Mouse (Mus musculus) left cerebral cortex, adult 2 months (tissue): ENCODE data around the gene Slc28a1. TPM values are rescaled to one million over a fixed set of nuclear protein-coding genes. Genes with fewer than 3 reads are reported as not detected.
A peak's percentile ranks its signal among the peaks of the same experiment; 100 is the strongest.
"Not testable (repeated sequence)": the region's sequence is repeated elsewhere in the genome, so short reads cannot be mapped to it uniquely, and the experiment has no call there.

ENCODE experiments used
- DNase-seq, 2 experiments: peaks; one replicate each; pipeline ENCODE4 v3.0.0; 2021 to 2022; ENCODE audit warnings: low spot score in 2 of 2, mixed read lengths in 1 of 2; ENCODE audit errors: extremely low spot score in 1 of 2
- H3K27ac ChIP-seq: fragments of 200-600 bp; 2 replicates; pipeline ENCODE4 v1.8.1; 2022
- H3K4me3 ChIP-seq: fragments of 200-600 bp; 2 replicates; pipeline ENCODE4 v1.8.1; 2022
- CTCF ChIP-seq: fragments of 200-600 bp; IDR thresholded peaks from 2 replicates; pipeline ENCODE4 v1.8.1; 2022; ENCODE audit warnings: antibody characterized with exemption, mild to moderate bottlenecking, moderate library complexity
- intact Hi-C: fragments of 180-260 bp; cut with DNase I; formaldehyde crosslinking; loops from one replicate; pipeline ENCODE4 v1.15.1; 2025
- total RNA-seq, 2 experiments: library from RNA; stranded (reverse); gene quantifications; 2 replicates each; pipeline ENCODE4 v1.2.3; 2021

The Slc28a1 gene
- total RNA-seq, 2 experiments from 2014 or later: 0.11 to 0.23 TPM

DNA sequence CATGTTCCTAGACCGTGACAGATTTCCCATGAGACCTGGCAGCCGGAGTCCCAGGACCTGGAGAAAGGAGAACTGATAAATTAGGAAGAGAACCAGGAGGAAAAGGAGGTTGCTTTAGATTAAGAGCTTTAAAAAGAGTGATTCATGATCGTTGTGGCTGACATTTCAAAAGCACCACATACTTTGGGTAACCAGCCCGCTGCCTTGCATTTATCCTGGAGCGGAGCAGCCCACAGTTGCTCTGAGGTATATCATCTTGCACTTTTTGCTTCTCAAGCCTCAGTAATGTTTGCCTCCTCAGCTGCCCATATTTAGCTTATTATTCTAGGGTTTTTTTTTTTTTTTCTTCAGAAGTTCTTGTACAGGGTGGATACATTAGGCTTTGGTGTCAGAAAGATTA, 87.8 kb downstream of the Slc28a1 start:
- H3K27ac ChIP-seq: no peak overlapping the region
- H3K4me3 ChIP-seq: no peak overlapping the region
- no peak for TF ChIP-seq CTCF
- intact Hi-C loops: no loop called here
- no peak for DNase-seq

DNA sequence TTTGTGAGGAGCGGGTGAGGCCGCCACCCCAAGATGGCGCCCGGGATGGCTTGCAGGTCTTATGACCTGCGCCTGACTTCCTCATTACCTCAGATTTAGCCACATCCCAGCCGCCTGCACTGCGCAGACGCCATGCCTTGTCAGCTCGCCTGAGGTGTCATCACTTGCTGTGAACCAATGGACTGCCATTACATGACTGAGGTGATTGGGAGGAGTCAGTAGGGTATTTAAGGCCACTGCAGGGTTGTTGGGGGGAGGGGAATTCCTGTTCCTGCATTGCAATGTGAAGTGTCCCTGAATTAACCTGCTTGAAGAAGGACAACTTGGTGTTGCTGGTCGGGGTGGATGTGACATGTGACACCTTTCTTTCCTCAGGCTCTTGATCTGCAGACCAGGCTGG, 89.0 kb downstream of the Slc28a1 start:
- DNase-seq, intact Hi-C loops, H3K4me3 ChIP-seq, H3K27ac ChIP-seq: not testable (repeated sequence)

DNA sequence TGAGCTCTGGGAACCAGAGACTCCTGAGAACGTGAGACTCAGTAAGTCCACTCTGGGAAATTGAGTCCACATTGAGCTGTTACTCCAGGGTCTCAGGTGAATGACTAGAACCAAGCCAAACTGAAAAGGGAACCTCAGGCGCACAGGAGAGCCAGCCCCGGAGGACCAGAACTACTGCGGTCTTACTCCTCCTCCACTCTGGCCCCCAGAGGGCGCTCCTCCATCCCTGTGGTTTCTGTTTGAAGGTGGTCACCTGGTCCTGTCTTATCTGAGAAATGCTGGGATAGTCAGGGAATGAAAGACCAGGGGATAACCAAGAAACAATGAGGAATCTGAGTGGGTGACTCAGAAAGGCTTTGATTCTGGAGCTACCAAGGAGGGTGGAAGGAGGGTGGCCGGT, 94.3 kb downstream of the Slc28a1 start:
- no peak overlapping the region for H3K4me3 ChIP-seq
- peak; percentile 41 to 51 for DNase-seq
- intact Hi-C loops: loop anchor here (2.0 kb wide), 1 partner anchor 134 kb away; no protein-coding TSS in a partner anchor
- peak; percentile 77 for TF ChIP-seq CTCF
- no peak overlapping the region for H3K27ac ChIP-seq

DNA sequence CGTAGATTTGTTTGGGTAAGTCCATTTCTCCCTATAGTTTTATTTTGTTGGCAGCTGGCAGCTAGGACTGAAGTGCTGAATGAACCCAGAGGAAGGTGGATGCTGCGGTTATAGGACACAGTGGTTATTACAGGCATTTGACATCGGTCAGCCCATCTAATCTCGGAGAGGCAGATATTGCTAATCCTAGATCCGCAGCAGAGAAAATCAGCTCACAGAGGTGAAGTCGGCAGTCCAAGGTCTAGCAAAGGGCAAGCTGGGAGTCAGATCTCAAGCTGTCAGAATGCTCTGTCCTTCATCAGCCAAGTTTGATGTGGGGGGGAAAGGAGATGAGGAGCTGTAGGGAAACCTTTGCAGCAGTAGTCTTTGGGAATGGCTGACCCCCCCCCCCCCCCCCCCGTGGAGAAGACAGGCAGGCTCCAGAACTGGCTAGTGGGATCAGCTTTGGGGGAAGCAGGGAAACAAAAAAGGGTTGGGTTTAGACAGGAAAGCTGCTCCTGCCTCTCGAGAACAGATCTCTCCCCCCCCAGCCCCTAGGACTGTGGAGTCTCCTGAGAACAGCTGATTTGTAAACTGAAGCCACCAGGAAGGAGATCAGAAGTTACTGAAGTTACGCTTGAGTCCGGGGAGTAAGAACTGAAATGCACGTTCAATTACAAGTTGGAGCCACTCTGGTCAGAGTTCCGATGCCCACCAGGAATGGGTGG, 95.5 kb downstream of the Slc28a1 start:
- Histone ChIP-seq H3K27ac (no peak overlapping the region), H3K4me3 (no peak overlapping the region)
- intact Hi-C loops: loop anchor here (2.0 to 5.0 kb wide), 2 partner anchors 92 to 133 kb away; no protein-coding TSS in a partner anchor
- DNase-seq: no peak
- TF ChIP-seq CTCF: no peak

DNA sequence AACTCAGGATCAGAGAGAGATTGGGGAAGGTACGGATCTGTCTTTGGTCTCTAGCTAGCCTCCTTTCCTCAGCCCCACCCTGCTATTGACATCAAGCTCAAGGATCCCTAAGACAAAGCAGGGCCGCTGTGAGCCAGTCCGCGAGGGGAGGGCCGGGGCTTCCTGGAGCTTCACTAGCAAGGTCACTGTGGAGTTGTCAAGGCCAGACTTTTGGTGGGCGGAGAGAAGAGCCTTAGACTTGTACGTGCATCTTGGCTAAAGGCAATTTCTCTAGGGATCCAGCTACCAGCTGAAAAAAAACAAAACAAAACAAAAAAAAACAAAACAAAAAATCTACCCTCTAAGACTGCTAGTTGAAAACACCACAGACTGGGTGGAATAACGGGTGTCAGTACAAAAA, 97.2 kb downstream of the Slc28a1 start:
- Histone ChIP-seq H3K27ac (peak overlapping the region; percentile 83), H3K4me3 (no peak overlapping the region; the same call in 1 of the 2 replicates)
- DNase-seq: no peak
- TF ChIP-seq CTCF: no peak
- intact Hi-C loops: loop anchor here (5.0 kb wide), 1 partner anchor 91 kb away; no protein-coding TSS in a partner anchor

DNA sequence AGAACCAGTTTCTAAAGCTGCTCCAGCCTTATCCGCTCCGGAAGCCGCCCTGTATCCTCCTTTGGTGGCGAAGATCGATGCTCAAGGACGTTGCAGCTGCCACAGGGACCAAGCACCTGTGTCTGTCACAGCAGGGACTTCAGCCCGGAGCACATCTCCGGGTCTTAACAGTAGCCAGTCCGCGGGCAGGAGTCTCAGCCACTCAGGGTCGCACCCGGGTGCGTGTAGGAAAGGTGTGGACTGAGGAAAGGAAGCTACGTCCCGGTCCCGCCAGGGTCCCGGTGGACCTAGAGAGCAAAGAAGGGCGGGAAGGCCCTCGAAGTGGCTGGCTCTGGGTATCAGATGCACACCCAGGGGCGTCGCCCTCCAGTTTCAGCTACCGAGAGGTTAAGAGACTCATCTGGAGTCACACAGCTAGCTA, 97.7 kb downstream of the Slc28a1 start:
- Histone ChIP-seq H3K27ac (peak overlapping the region; percentile 83), H3K4me3 (peak overlapping the region; percentile 49)
- intact Hi-C loops: loop anchor here (5.0 kb wide), 1 partner anchor 90 kb away; no protein-coding TSS in a partner anchor
- TF ChIP-seq CTCF: no peak
- peak in 1 of 2 experiments; percentile 23 for DNase-seq

DNA sequence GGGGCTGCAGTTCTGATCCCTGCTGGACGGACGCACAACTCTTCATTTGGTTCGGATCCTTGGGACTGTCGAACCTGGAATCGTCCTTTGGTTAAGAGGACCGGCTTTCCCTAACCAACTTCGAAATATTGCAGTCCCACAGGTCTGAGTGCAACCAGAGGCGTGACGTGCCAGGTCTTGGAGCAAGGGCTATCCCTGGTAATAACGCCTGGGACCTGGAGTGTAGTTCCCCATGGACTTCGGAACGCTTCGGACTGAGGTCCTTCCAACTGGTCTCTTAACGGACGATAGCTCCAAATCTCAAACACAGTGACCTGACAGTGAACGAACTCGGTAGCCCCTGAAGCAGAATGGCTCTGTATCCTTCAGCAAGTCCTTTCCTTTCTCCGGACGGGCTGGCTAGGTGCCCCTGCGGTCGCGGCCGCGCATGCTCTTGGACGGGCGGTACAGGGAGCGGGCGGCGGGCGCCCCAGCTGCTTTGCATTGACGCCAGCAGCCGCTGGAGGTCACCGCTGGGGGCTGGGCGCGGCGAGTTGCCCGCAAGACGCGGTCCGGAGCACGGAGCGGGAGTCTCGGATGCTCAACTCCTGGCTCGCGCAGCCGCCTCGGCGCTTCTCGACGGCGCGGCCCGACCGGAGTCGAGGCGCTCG, 98.2 kb downstream of the Slc28a1 start:
- Histone ChIP-seq H3K4me3 (peak overlapping the region; percentile 49), H3K27ac (peak overlapping the region; percentile 83)
- peak; percentile 36 for TF ChIP-seq CTCF
- intact Hi-C loops: loop anchor here (5.0 kb wide), 1 partner anchor 89 kb away; no protein-coding TSS in a partner anchor
- DNase-seq: peak; percentile 80 to 82

DNA sequence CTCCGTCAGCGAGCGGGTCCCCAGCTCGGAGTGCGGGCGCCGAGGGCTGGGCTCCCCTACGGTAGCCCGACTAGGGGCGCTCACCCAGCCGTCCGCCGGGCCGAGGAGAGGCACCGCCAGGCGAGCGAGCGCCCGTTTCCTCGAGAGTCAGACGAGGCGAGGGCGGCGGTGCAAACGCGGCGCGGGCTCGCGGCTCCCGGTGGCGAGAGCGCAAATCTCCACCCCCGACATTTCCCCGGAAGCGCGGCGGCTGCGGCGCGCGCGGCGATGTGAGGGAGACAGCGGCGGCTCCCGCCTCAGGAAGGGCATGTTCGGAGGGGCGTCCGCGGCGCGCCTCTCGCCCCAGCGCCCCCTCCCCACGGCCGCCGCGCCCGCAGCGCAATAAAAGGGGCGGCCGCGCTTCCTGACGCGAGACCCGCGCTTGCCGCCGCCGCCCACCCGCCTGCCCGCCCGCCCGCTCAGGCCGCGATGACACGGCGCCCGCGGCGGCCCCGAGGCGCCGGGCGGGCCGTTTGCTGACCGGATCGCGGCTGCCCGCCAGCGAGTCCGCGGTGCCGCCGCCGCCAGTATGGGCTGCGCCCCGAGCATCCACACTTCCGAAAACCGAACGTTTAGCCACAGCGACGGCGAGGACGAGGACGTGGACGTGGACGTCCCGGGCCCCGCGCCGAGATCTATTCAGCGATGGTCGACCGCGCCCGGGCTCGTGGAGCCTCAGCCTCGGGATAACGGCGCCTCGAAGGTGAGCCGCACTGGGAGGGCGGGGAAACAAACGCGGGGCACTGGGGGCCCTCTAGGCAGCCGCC, 99.0 kb downstream of the Slc28a1 start, which contains the start of gene Pde8a:
Gene Pde8a, plus strand, starts transcription at position 250 of the 806 bp plus-strand sequence.
- intact Hi-C loops: loop anchor here (5.0 kb wide), 1 partner anchor 89 kb away; no protein-coding TSS in a partner anchor
- Histone ChIP-seq H3K4me3 (peak within 1 kb of the TSS; percentile 49), H3K27ac (peak within 1 kb of the TSS; percentile 83)
- no peak for TF ChIP-seq CTCF
- DNase-seq: no peak

DNA sequence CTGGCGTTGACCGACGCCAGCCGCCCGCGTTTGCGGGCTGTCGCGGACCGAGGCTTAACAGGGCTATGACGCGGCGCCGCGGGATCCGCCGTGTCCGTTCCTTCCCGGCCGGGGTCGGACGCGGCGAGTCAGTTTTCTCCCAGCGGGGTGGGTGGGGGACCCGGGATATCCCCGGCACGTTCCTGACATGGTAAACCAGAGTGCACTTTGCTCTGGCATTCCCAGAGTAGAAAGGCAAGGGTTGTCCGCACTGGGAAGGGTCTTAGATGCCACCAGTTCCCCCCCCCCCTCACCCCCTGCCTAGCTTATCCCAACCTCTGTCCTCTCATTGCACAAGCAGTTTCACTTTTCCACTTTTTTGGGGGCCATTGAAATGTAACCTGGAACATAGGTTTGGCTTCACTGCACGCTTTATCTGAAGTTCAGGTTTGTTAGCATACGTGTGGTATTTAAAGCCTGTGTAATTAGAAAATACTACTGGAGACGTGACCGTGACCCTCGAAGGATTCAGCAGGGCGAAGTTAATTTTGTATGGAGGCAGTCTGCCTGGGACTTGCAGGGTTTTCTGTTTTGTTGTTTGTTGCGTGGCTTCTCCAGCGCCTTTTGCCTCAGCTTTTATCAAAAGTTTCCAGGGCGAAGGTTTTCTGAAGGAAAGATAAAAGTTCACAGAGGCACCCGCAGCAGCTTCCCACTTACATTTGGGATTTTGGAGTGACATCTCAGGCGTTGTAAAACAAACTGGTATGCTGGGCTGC, 99.7 kb downstream of the Slc28a1 start:
- peak overlapping the region; percentile 59 for H3K27ac ChIP-seq
- peak overlapping the region; percentile 49 for H3K4me3 ChIP-seq
- intact Hi-C loops: loop anchor here (5.0 kb wide), 1 partner anchor 88 kb away; no protein-coding TSS in a partner anchor
- no peak for DNase-seq
- no peak for TF ChIP-seq CTCF

DNA sequence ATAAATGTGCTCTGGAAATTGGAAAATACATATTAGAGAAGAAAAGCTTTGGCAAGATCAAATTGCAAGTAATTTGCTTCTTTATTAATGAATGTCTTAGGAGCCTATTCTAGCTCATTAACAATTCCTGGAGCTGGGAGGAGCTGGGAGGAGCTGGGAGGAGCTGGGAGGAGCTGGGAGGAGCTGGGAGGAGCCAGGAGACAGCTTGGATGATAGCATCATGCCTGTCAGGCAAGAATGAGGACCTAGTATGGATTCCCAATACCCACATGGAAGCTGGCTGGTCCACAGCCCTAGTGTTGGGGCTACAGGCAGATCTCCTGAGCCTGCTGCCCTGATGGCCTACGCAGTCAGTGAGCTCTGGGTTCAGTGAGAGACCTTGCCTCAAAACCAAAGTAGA, 101.4 kb downstream of the Slc28a1 start:
- TF ChIP-seq CTCF: no peak
- intact Hi-C loops: no loop called here
- no peak overlapping the region for H3K4me3 ChIP-seq

DNA sequence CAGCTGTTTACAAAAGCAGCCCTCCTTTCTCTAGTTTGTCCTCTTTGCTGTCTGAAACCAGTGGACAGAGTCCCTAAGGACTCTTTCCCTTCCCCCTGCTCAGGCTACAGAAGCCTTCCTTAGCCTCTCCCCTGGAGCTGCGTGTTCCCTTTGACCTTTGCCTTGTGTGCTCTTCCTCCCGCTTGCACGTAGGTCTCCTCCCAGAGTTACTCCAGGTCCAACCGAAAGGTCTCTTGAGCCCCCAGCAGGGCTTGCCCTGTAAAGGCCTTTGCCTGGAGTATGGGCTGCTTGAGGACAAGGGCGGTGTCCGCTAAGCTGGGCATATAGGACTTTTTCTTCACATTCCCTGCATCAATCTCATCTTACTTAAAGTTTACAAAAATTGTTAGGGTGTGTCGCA, 104.7 kb downstream of the Slc28a1 start:
- Histone ChIP-seq H3K4me3 (no peak overlapping the region), H3K27ac (no peak overlapping the region)
- intact Hi-C loops: no loop called here
- TF ChIP-seq CTCF: no peak
- no peak for DNase-seq

More for the DNA sequence above, 101.4 kb downstream of the Slc28a1 start:
- no peak for DNase-seq
- no peak overlapping the region for H3K27ac ChIP-seq

Other genes starting within 250 kb of the Slc28a1 start
- 10 to 100 TPM; 23.3 to 25.6 TPM for gene Wdr73, start 213.5 kb upstream of the Slc28a1 start, total RNA-seq
- gene Nmb, start 209.7 kb upstream of the Slc28a1 start, total RNA-seq: 1 to 10 TPM; 4.5 to 6.7 TPM
- gene Sec11a, start 167.0 kb upstream of the Slc28a1 start, total RNA-seq: 10 to 100 TPM; 49.0 to 51.3 TPM
- gene Zfp592, start 121.1 kb upstream of the Slc28a1 start, total RNA-seq: 10 to 100 TPM; 22.3 to 24.1 TPM
- gene Alpk3, start 57.2 kb upstream of the Slc28a1 start, total RNA-seq: under 1 TPM; 0.30 to 0.54 TPM
- 1 to 10 TPM; 6.1 to 6.2 TPM for gene Pde8a, start 98.8 kb downstream of the Slc28a1 start, total RNA-seq
- 100 to 1,000 TPM; 491 to 498 TPM for gene Rps17, start 230.5 kb downstream of the Slc28a1 start, total RNA-seq